Mouse (Mus musculus): ENCODE measurements around the gene Hoxd10.

Gene Hoxd10

DNA sequence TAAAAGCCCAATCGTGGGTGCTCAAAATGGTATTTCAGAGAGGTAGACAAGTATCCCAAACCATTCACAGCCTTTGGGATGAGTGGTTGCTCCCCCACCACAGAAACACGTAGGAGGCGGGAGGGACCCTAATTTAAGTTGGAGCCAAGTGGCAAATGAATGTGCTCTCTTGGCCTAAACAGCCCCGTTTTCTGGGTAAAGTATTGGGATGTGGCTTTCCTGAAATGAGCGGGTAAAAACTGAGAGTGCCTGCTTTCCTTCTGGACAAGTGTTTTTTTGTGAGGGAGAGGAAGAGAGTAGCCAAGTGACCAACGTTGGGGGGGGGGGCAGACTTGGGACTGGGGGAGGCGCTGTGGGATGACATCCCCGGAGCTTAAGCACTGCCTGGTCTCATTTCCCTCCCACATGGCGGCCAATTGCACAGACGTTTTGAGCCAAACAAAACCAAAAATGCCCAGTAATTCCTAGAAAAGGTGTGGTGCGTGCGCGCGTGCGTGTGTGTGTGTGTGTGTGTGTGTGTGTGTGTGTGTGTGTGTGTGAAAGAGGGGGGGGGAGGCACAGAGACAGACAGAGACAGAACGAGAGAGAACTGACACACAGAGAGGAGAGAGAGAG lies 19.3 kb downstream of the Hoxd10 start:
- no peak for DNase-seq

DNA sequence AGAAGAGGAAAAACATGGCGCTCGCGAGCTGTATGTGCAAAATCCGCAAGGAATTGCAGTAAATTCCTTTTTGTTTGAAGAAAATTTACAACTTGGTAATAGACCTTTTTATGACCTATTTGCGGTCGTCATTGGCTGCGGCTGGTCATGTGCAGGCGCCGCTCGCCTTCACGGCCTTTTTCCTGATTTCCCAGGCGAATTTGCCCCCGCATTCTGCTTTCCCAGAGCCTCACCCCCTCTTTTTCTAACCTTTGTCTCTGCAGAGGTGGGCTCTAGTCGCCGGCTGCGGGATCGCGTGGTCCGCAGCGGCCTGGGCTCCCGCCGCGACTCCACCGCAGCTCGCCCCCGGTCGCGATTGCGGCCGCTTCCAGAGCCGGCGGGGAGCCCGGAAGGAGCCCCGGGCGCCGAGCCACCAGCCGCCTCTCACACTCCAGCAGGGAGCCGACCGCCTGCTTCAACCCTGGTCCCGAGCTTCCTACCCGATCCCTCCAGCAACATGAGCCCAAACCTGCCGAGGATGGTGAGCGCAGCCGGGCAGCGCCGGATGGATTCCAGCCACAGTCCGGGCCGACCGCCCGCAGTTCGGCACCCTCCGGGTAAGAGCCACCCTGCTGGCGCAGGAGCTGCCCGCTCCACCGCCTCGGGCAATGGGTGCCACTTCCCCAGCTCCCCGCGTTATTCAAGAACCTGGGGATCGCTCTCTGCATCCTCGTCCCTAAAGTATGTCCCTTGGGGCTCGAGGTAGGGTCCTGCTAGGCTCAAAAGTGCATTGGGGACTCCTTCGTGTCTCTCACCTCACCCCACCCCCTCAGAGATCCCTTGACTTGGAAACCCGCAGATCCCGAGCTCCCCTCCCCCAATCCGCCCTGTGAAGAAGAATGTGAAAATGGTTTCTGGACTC lies 20.2 kb downstream of the Hoxd10 start, which contains the start of the genes Hoxd3 and Hoxd4:
Gene Hoxd3, plus strand, starts transcription at position 207 of the 901 bp plus-strand sequence.
Gene Hoxd4, plus strand, starts transcription at position 209 of the 901 bp plus-strand sequence.
- DNase-seq: no peak

DNA sequence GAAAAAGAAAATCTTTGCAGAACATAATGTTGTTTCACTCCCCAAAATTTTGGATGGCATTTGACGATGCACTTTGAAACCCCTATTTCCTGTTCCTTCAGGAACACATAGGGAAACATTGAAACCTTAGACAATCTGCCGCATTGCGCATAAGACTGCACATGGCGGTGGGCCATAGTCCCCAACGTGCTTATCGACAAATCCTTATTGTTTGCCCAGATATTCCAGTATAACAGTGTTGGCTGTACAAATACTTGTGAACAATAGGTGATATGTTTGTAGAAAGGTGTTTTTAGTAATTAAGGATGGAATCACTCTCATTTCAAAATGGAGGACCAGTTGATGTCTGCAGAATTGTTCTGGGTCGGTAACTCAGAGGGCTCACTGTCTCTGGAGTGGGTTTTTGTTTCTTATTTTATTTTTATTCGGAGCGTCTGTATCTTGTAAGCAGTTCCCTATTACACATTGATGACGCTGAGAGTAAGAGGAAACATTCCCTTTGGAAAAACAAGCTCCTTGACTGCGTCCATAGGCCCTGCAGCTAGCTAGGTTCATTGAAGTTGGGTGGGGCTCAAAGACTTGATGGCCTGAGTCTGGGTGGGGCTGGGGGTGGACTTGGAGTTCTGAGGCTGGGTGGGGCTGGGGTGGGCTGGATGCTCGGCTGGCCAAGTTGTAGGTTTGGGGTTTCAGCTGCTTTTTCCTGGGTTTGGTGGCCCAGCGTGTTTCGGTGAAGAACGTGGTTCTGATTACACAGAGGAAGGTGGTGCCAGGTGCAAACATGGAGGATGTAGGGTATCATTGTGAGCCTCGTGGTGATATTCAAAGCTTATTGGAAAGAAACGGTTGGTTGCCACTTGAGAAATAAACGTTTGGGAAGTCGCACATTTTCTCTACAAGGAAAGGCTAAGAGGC lies 21.8 kb downstream of the Hoxd10 start:
- no peak for DNase-seq

- no peak for DNase-seq
These were observed 22.5 kb downstream of the Hoxd10 start for GRCm38 (mm10) chr2:74714156-74714789.

- DNase-seq: no peak
These were observed 23.2 kb downstream of the Hoxd10 start for GRCm38 (mm10) chr2:74714881-74715280.

DNA sequence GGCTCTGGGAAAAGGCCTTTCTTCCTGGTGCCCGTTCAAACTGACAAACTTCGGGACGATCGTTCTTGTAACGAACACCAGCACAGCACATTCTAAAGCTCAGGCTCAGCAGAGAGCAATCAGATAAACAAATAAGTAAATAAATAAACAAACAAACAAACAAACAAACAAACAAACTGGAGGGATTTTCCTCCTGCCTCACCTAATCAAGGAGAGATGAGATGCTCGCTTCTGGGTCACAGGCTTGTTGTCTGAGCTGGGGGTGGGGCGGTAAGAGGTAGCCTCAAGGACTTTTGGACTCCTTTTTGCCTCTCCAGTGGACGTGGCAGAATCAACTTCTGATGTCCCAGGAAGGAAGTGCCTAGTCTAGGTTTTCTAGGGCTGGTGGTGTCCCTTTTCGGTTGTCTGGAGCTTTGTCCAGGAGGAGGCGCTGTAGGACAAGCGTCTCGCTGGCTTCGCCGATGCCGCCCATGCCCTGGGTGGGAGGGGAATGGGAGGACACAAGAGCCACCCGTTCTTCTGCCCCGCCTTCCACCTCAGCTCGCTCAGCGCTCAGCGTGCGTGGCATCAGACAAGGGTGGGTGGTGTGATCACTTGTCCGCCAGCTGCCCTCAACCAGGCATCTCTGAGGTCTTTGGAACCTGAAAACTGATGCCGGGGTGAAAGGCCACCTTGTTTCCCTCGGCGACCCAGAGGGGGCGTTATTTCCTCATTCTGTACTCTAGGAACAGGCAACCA lies 23.9 kb downstream of the Hoxd10 start:
- DNase-seq: no peak

GRCm38 (mm10) chr2:74720384-74720783 lies 28.7 kb downstream of the Hoxd10 start:
- no peak for DNase-seq

DNA sequence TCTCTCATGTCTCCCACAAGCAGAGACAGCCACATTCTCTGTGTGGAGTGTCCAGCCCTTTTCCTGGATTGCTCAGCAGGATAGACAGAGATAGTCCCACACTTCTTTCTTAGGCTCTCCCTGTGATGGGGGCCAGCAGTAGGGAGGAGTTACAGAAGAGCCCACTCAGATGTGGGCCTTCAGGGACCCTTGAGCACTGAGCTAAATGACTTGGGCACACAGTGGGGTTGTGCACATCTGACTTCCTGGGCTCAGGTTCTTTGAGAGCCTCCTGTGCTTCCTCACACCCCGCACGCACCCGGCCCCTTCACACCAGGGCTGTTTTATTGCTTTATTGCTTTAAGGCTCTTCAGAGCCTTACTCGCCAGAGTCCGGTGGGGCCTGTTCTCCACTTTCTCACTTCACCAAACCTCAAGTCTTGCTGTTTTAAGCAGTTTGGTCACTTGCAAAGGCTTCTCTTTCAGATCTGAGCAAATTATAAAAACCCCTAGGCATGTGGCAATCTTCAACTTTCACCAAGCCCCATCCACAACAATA lies 29.3 kb downstream of the Hoxd10 start:
- DNase-seq: no peak

- DNase-seq: no peak
These were observed 30.2 kb downstream of the Hoxd10 start for GRCm38 (mm10) chr2:74721882-74722281.

DNA sequence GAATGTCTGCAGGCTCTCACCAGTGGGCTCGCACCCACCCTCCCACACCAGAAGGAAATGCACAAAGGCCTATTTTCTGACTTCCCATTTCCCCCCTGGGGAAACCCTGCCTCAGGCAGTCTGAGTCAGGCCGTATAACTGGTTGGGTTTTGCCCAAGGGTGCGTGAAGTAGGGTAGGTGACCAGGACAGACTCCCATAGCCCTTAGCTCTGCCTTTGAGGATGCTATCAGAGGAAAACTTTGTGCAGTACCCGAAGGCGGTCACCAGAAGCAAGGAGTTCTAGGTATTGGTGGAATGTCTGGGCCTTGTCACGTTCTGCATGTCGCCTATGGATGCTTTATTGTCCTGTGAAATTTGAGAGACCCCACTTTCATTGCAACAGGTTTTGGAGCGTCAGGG lies 31.2 kb downstream of the Hoxd10 start:
- DNase-seq: no peak

GRCm38 (mm10) chr2:74724244-74725015 lies 32.7 kb downstream of the Hoxd10 start:
- no peak for DNase-seq

GRCm38 (mm10) chr2:74725171-74725570 lies 33.4 kb downstream of the Hoxd10 start:
- DNase-seq: no peak

- no peak for DNase-seq
These were observed 34.8 kb downstream of the Hoxd10 start, which contains the start of gene Gm28230 for GRCm38 (mm10) chr2:74726551-74726950. Gene Gm28230, plus strand, starts transcription at chr2:74726728.

DNA sequence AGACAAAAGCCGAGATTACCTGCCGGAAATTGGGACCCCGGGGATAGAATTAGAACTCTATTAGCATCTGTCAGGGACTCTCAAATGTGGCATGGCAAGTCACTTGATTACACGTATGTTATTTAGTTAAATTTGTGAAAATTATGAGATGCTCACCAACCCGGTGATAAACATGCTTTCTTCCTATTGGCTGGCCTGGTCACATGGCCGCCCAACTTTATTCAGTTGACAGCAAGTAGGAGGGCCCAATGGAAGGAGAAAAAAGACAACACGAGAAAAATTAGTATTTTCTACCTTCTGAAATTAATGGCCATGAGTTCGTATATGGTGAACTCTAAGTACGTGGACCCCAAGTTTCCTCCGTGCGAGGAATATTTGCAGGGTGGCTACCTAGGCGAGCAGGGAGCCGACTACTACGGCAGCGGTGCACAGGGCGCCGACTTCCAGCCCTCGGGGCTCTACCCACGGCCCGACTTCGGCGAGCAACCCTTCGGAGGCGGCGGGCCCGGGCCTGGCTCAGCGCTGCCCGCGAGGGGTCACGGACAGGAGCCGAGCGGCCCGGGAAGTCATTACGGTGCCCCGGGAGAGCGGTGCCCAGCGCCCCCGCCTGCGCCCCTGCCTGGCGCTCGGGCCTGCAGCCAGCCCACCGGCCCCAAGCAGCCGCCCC lies 35.4 kb downstream of the Hoxd10 start:
- DNase-seq: no peak

GRCm38 (mm10) chr2:74727640-74728302 lies 36.0 kb downstream of the Hoxd10 start:
- no peak for DNase-seq

GRCm38 (mm10) chr2:74728303-74728680 lies 36.6 kb downstream of the Hoxd10 start:
- no peak for DNase-seq

GRCm38 (mm10) chr2:74730331-74730730 lies 38.6 kb downstream of the Hoxd10 start:
- no peak for DNase-seq

DNA sequence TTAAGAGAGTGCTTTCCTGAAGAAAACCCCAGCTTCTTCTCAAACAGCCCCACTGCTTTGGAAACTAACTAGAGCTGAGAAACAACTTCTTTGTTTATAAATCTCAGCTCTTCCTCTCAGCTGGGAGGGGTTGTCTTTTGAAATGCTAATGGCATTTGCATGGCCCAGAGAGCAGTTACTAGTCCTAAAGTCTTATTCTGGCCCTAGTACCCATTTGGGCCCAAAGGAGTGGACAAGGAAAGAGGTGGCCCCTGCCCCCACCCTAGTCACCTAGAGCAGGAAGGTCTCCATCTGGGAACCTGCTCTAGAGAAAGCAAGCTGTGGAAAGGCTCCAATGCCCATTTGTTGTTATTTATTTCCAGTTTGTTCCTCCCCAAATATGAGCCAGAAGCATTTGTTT lies 39.3 kb downstream of the Hoxd10 start:
- DNase-seq: no peak

DNA sequence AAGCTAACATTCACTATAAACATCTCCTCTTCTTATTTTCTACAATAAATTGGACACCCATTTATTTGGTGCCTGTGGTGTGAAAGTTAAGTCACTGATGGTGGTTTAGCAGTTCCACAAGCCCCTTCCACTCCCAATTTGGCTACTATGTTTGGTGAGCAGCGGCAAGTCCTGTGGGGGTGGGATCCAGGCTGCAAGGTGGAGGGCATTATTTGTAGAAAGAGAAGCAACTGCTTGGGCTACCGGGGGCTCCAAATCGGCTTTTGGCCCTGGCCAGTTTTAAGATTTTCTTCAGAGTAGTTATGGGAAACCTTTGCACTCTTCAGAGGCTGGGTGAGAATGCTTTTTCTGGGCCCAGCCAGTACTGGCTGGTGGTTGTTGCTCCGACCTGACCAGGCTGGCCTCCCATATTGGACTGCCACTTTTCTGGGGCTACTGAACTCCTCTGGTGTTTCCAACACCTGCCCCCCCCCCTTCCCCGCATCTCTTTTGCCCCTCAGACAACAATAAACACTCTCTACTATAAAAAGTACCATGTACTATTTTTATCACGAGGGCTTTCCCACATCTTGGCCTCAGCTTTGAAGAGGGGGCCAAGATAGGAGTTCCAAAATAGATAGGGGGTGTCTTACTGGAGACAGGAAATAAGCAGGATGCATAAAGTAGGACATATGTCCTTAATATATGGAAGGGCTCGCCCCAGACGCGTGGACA lies 40.2 kb downstream of the Hoxd10 start:
- DNase-seq: no peak

Data from right cerebral cortex, postnatal 25 days (tissue).